In the genomic region with DNA sequence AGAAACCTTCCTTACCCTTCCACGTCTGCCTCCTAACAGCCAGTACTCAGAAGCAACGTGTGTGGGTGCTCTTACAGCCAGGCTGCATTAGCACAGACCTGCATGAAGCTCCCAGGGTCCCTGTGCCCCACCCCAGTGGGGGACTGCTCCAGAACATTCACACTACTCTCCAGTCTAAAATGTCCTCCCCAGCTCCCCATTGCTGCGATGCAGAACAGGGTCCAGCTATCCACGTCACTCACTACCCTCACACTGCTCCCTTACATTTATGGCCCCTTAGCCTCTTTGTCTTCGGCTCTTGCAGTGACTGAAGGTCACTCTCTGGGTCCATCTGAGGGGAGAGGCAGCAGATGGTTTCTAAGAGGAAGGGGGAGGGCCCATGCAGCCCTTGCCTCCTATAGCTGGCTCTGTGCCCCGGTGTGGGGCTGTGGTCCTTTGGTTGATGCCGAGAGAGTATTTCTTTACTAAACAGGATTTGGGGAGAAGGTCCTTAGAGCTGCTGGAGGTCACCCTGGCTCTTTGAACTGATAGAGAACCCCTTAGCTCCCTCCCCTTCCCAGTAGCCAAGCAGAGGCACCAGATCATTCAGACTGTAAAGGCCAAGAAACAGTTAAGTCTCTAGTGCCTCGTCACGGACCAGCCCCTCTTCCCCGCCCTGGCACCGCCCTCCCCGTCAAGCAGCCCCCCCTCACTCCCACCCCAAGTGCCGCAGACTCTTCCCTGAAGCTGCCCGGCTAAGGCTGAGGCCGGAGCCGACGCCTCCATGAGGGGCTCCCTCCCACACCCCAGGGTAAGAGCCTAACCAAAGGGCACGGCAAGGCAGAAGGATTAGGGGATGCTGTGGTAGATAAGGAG, we compare ENCODE assay signal across 8 mouse cellular contexts. TPM values are rescaled to one million over a fixed set of nuclear protein-coding genes. Genes with fewer than 3 reads are reported as not detected.
DNase-seq lines count a peak whose midpoint lies in the region; ATAC-seq and TF ChIP-seq lines count a peak whose summit lies in the region.

No protein-coding gene starts in this region.

- peaks cover 5% of the 10 kb centered on the region; the same call in 1 of the 2 replicates for H3K4me1 ChIP-seq in embryonic fibroblast, embryonic 13.5 days (ENCODE audit: control insufficient read depth, insufficient read depth, low read length)
- H3K4me1 ChIP-seq in heart, embryonic 16.5 days (ENCODE audit: control insufficient read depth, insufficient read depth, low read length) = peaks cover 40% of the 10 kb centered on the region
- peaks cover 53% of the 10 kb centered on the region for H3K4me1 ChIP-seq in midbrain, embryonic 11.5 days (ENCODE audit: control insufficient read depth, insufficient read depth, low read length)

- peaks cover 20% of the 10 kb centered on the region for H3K27me3 ChIP-seq in heart, embryonic 16.5 days (ENCODE audit: control insufficient read depth, insufficient read depth, low read length)
- H3K27me3 ChIP-seq in midbrain, embryonic 11.5 days (ENCODE audit: control insufficient read depth, insufficient read depth, low read length) = no peaks in the 10 kb centered on the region

- peak overlapping the region; percentile 74 for H3K4me2 ChIP-seq in heart, embryonic 16.5 days (ENCODE audit: low read depth, low read length)
- H3K4me2 ChIP-seq in midbrain, embryonic 11.5 days = peak overlapping the region; percentile 65

- peak overlapping the region; percentile 48 for H3K27ac ChIP-seq in embryonic fibroblast, embryonic 13.5 days (ENCODE audit: insufficient read depth, low read length)
- H3K27ac ChIP-seq in heart, embryonic 16.5 days (ENCODE audit: low read length) = peak overlapping the region; percentile 92
- peak overlapping the region; percentile 82 for H3K27ac ChIP-seq in midbrain, embryonic 11.5 days (ENCODE audit: low read depth, low read length)

- H3K9ac ChIP-seq in heart, embryonic 16.5 days (ENCODE audit: low read length) = peak overlapping the region; percentile 73
- H3K9ac ChIP-seq in midbrain, embryonic 11.5 days (ENCODE audit: low read length) = peak overlapping the region; percentile 46

- no peaks in the 10 kb centered on the region for H3K9me3 ChIP-seq in heart, embryonic 16.5 days (replicated peaks; ENCODE audit: control insufficient read depth, low read length)
- no peaks in the 10 kb centered on the region for H3K9me3 ChIP-seq in midbrain, embryonic 11.5 days (ENCODE audit: control insufficient read depth, low read length)

- TF ChIP-seq CTCF in embryonic fibroblast, embryonic 13.5 days (IDR thresholded peaks at IDR 0.05; ENCODE audit: borderline replicate concordance, insufficient read depth, low read length) = no peak

- no peaks in the 10 kb centered on the region for H3K36me3 ChIP-seq in heart, embryonic 16.5 days (ENCODE audit: control insufficient read depth, insufficient read depth)
- peaks cover 6% of the 10 kb centered on the region; the same call in 1 of the 2 replicates for H3K36me3 ChIP-seq in midbrain, embryonic 11.5 days (ENCODE audit: control insufficient read depth, insufficient read depth, low read length)

- TF ChIP-seq POLR2A in embryonic fibroblast, embryonic 13.5 days (IDR thresholded peaks at IDR 0.05; ENCODE audit: low read depth, low read length) = peak; percentile 93

- peak; percentile 52 for DNase-seq in adrenal gland, postnatal 10 days
- DNase-seq in adrenal gland, postnatal 4 days (ENCODE audit: low spot score in 2 of 2) = no peak
- peak; percentile 31 for DNase-seq in adrenal gland, postnatal 25 days
- peak; percentile 71 to 74 for DNase-seq in layer of hippocampus, postnatal 25 days (ENCODE audit: extremely low spot score in 1 of 2, low spot score in 1 of 2)
- DNase-seq in midbrain, embryonic 11.5 days (ENCODE audit: low spot score, missing footprints) = peak; percentile 94
- peak; percentile 90 for DNase-seq in telencephalon, adult 2 months (ENCODE audit: low read depth, low spot score)

- peak overlapping the region; percentile 57 for H3K4me3 ChIP-seq in embryonic fibroblast, embryonic 13.5 days (ENCODE audit: insufficient read depth, low read length)
- H3K4me3 ChIP-seq in heart, embryonic 16.5 days (ENCODE audit: low read length) = peak overlapping the region; percentile 64
- H3K4me3 ChIP-seq in midbrain, embryonic 11.5 days (ENCODE audit: low read depth, low read length) = peak overlapping the region; percentile 40

- peak; percentile 49 for ATAC-seq in heart, embryonic 16.5 days (replicated peaks; ENCODE audit: extremely low read depth, insufficient read depth, low FRiP score)
- ATAC-seq in midbrain, embryonic 11.5 days (ENCODE audit: low FRiP score) = peak; percentile 74

- WGBS in heart, embryonic 16.5 days = 3% methylated on average over 18 of the region's 18 CpGs
- 1% methylated on average over 18 of the region's 18 CpGs for WGBS in midbrain, embryonic 11.5 days

RNA-seq across cellular contexts. Expression of a gene that starts 5.6 kb away (rescaled TPM):
- total RNA-seq in adrenal gland, postnatal 10 days (2021) = 10 to 100 TPM in 1 of 2 experiments, 1 to 10 TPM in 1; 8.5 to 13.1 TPM
- total RNA-seq in adrenal gland, postnatal 4 days (2021) = 10 to 100 TPM; 10.8 to 13.3 TPM
- 4.9 and 6.2 TPM in 2 replicates for total RNA-seq in adrenal gland, postnatal 25 days (2021)
- 61.1 and 75.0 TPM in 2 replicates for polyA plus RNA-seq in embryonic fibroblast, embryonic 13.5 days (2011; ENCODE audit: insufficient read length, low read depth, missing spikeins)
- polyA plus RNA-seq in heart, embryonic 16.5 days (2015; fragmentation: Nextera tagmentation; extraction: Ambion mirVana) = 3.7 and 4.0 TPM in 2 replicates
- 100 to 1,000 TPM; 513 to 580 TPM for total RNA-seq in layer of hippocampus, postnatal 25 days (2021)
- polyA plus RNA-seq in midbrain, embryonic 11.5 days (2014; fragmentation: Nextera tagmentation; extraction: Ambion mirVana) = 11.2 and 14.3 TPM in 2 replicates

RNA-seq across cellular contexts. Expression of a gene that starts 23.8 kb away (rescaled TPM):
- 10 to 100 TPM; 46.0 to 68.0 TPM for total RNA-seq in adrenal gland, postnatal 10 days (2021)
- total RNA-seq in adrenal gland, postnatal 4 days (2021) = 100 to 1,000 TPM in 1 of 2 experiments, 10 to 100 TPM in 1; 99.2 to 105 TPM
- 82.8 and 89.4 TPM in 2 replicates for total RNA-seq in adrenal gland, postnatal 25 days (2021)
- 54.5 and 61.5 TPM in 2 replicates for polyA plus RNA-seq in embryonic fibroblast, embryonic 13.5 days (2011; ENCODE audit: insufficient read length, low read depth, missing spikeins)
- 34.5 and 42.4 TPM in 2 replicates for polyA plus RNA-seq in heart, embryonic 16.5 days (2015; fragmentation: Nextera tagmentation; extraction: Ambion mirVana)
- 100 to 1,000 TPM; 130 to 154 TPM for total RNA-seq in layer of hippocampus, postnatal 25 days (2021)
- 132 and 138 TPM in 2 replicates for polyA plus RNA-seq in midbrain, embryonic 11.5 days (2014; fragmentation: Nextera tagmentation; extraction: Ambion mirVana)

Comparison
In these comparisons a context has a peak if more than half of its experiments do, and no peak if none do; other contexts are left out.
1. DNase-seq: peak in adrenal gland, postnatal 10 days (single experiment), adrenal gland, postnatal 25 days (single experiment), layer of hippocampus, postnatal 25 days (2 of 2), midbrain, embryonic 11.5 days (single experiment) and telencephalon, adult 2 months (single experiment); none in adrenal gland, postnatal 4 days (0 of 2).
2. RNA of a gene that starts 5.6 kb away (total RNA-seq): 513 to 580 TPM in layer of hippocampus, postnatal 25 days; 10.8 to 13.3 TPM in adrenal gland, postnatal 4 days, 8.5 to 13.1 TPM in adrenal gland, postnatal 10 days and 4.9 to 6.2 TPM in adrenal gland, postnatal 25 days; every median in the first group is over 10 times any median in the second.
3. Peak in every context shown above with its lines, with median percentiles within 50 percentile points of each other: H3K27ac ChIP-seq and H3K4me3 ChIP-seq.